Mouse (Mus musculus): ENCODE measurements around the gene Nap1l5. TPM values are rescaled to one million over a fixed set of nuclear protein-coding genes. Genes with fewer than 3 reads are reported as not detected.

The Nap1l5 gene
- total RNA-seq, 2 experiments from 2014 or later = 337 to 344 TPM

DNA sequence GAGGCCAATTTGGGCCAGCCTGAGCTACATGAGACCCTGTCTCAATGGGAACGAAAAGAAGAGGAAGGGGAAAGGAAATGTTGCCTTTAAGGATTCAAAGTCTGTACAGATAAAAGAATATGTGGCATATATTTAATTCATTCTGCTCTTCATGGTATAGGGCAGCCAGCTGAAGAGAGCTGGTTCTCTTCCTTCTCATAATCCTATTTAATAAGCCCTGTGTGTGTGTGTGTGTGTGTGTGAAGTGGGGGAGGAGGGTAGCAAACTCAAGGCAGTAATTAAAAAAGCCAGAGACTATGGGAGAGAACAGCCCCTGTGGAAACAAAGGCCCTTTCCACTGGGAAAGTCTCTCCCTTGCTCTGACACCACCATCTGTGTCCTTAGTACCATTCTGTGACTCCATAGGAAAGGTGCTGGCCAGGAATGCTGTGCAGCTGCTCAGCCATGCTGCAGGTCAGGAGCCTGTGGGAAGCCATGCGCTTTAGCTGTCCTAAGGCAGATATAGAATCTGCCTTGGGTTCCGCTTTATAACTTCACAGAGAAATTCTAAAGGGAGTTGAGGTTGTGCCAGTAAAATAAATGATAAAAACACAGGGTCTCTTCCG is 43.1 kb downstream of the Nap1l5 start:
- no peak for DNase-seq (ENCODE audit: extremely low spot score in 1 of 2, low spot score in 2 of 2)
- Histone ChIP-seq H3K27ac (no peak overlapping the region), H3K4me3 (no peak overlapping the region)
- no peak for TF ChIP-seq CTCF (IDR thresholded peaks at IDR 0.05)
- intact Hi-C loops (cut with DNase I) = no loop called here

- no peak for TF ChIP-seq CTCF (IDR thresholded peaks at IDR 0.05)
- H3K4me3 ChIP-seq = no peak overlapping the region
- H3K27ac ChIP-seq = peak overlapping the region; percentile 66
- intact Hi-C loops (cut with DNase I) = no loop called here
- no peak for DNase-seq (ENCODE audit: extremely low spot score in 1 of 2, low spot score in 2 of 2)
These were observed 44.4 kb downstream of the Nap1l5 start for GRCm38 (mm10) chr6:58862446-58862993.

GRCm38 (mm10) chr6:58859517-58859916 is 47.4 kb downstream of the Nap1l5 start:
- DNase-seq (ENCODE audit: extremely low spot score in 1 of 2, low spot score in 2 of 2) = no peak
- no peak for TF ChIP-seq CTCF (IDR thresholded peaks at IDR 0.05)
- intact Hi-C loops (cut with DNase I) = no loop called here
- H3K27ac ChIP-seq = no peak overlapping the region
- no peak overlapping the region for H3K4me3 ChIP-seq

DNA sequence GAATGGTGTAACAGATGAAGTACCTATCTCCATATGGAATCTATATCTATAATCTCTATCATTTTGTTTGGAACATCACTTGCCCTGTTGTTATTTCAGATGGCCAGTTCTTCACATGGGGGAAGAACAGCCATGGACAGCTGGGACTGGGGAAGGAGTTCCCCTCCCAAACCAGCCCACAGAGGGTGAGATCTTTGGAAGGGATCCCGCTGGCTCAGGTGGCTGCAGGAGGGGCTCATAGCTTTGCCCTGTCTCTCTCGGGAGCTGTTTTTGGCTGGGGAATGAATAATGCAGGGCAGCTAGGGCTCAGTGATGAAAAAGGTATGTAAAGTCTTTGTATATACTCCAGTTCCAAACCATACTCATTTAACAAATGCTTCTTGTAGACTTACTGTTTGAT is 50.4 kb downstream of the Nap1l5 start:
- peak overlapping the region; percentile 81 for H3K27ac ChIP-seq
- H3K4me3 ChIP-seq = no peak overlapping the region
- no peak for TF ChIP-seq CTCF (IDR thresholded peaks at IDR 0.05)

DNA sequence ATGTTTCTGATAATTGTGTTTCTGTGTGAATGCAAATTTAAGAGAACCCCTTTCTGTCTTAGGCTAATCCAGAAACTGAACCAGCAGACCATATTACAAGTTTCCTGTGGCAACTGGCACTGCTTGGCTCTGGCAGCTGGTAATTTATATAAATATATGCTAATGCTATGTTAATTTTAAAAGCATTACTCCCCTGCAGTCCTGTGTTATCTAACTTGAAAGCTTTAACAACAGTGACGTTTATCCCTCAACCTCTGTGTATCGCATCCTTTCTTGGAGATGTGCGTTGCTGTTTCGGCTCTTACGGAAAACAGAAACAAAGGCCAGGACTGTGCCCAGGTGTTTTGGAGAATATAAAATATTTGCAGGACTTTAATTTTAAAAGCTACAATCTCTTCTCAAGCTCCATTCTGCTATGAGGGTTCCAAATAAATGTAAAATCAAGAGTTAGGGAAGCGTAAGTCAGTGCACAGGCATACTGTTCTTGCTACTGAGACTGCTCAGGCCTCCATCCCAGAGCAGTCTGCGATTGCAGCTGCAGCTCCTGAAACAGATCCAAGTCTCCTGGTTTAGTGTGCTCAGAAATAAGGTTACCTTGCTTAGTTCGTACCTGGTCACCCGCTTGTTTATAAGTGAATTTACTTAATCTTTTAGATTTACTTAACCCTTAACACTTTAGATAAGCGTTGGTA is 51.1 kb downstream of the Nap1l5 start:
- TF ChIP-seq CTCF (IDR thresholded peaks at IDR 0.05) = no peak
- intact Hi-C loops (cut with DNase I) = no loop called here
- Histone ChIP-seq H3K4me3 (no peak overlapping the region), H3K27ac (peak overlapping the region; percentile 81)
- no peak for DNase-seq (ENCODE audit: extremely low spot score in 1 of 2, low spot score in 2 of 2)

More for the DNA sequence above, 50.4 kb downstream of the Nap1l5 start:
- no peak for DNase-seq (ENCODE audit: extremely low spot score in 1 of 2, low spot score in 2 of 2)
- intact Hi-C loops (cut with DNase I) = no loop called here

Other genes with a start within 250 kb of the Nap1l5 start
- gene Herc3, start 75.6 kb downstream of the Nap1l5 start, total RNA-seq (2021) = 100 to 1,000 TPM; 170 to 279 TPM
- gene Fam13a, start 117.5 kb upstream of the Nap1l5 start, total RNA-seq (2021) = 10 to 100 TPM; 14.8 to 15.1 TPM